1 mouse cellular context compared by ENCODE assay signal in genomic region chr19:3533266-3533966, GRCm38 (mm10).
TF ChIP-seq lines count a peak whose summit lies in the region.

No protein-coding gene starts in this region.

TF ChIP-seq in CH12.LX, 34 proteins besides CTCF, POLR2A, EP300 and RAD21 (continued from another document):
- TF ChIP-seq CHD2 (IDR thresholded peaks at IDR 0.05; ENCODE audit: low read length): peak; percentile 57; the same call in 1 of the 2 replicates
TF ChIP-seq in CH12.LX: peak in this region for 17; not testable (repeated sequence) for 17.
